Mouse (Mus musculus) heart, adult 2 months (tissue): ENCODE measurements around the gene Thoc3. TPM values are rescaled to one million over a fixed set of nuclear protein-coding genes. Genes with fewer than 3 reads are reported as not detected.

Experiments
- DNase-seq, 2 experiments: peaks; one replicate each; pipeline ENCODE4 v3.0.0; 2021
- H3K27ac ChIP-seq: fragments of 200-600 bp; 2 replicates; pipeline ENCODE4 v1.8.1; 2022
- H3K27me3 ChIP-seq: fragments of 200-500 bp; 2 replicates; pipeline ENCODE4 v1.6.1; 2012; ENCODE audit warnings: mild to moderate bottlenecking, low read length, inconsistent platforms, mixed read lengths; ENCODE audit not compliant: control insufficient read depth, insufficient read depth
- H3K36me3 ChIP-seq: fragments of 200-500 bp; 2 replicates; pipeline ENCODE4 v1.6.1; 2012; ENCODE audit warnings: low read length, inconsistent platforms; ENCODE audit not compliant: control insufficient read depth, insufficient read depth
- H3K4me1 ChIP-seq: fragments of 200-500 bp; 2 replicates; pipeline ENCODE4 v1.6.1; 2011; ENCODE audit warnings: low read length; ENCODE audit not compliant: control insufficient read depth, insufficient read depth
- H3K4me3 ChIP-seq: fragments of 200-600 bp; 2 replicates; pipeline ENCODE4 v1.8.1; 2022
- H3K79me2 ChIP-seq: fragments of 200-500 bp; replicated peaks from 2 replicates; pipeline ENCODE4 v1.6.1; 2012; ENCODE audit warnings: mild to moderate bottlenecking, inconsistent platforms, low read length, moderate library complexity, mixed read lengths; ENCODE audit not compliant: control insufficient read depth, insufficient read depth
- H3K9ac ChIP-seq: fragments of 200-500 bp; 2 replicates; pipeline ENCODE4 v1.6.1; 2012; ENCODE audit warnings: low read depth, mild to moderate bottlenecking, control low read depth, inconsistent platforms, low read length, mixed read lengths
- CTCF ChIP-seq: fragments of 200-600 bp; IDR thresholded peaks from 2 replicates; pipeline ENCODE4 v1.8.1; 2022; ENCODE audit warnings: antibody characterized with exemption, mild to moderate bottlenecking, moderate library complexity
- EP300 ChIP-seq: fragments of 200-500 bp; IDR thresholded peaks from 2 replicates; pipeline ENCODE4 v1.6.1; 2011; ENCODE audit warnings: low read depth, low read length, control low read depth; ENCODE audit not compliant: insufficient read depth
- POLR2A ChIP-seq: fragments of 200-500 bp; IDR thresholded peaks from 2 replicates; pipeline ENCODE4 v1.6.1; 2011; ENCODE audit warnings: mild to moderate bottlenecking, low read depth, low read length, control low read depth; ENCODE audit not compliant: insufficient read depth
- WGBS: fragments of 180-500 bp; shearing (Covaris S2); methylation state at CpG from one replicate; pipeline ENCODE4 v1.1.7; 2018; 5-methylcytosine and 5-hydroxymethylcytosine counted together
- intact Hi-C: fragments of 180-260 bp; cut with DNase I; formaldehyde crosslinking; loops from one replicate; pipeline ENCODE4 v1.15.1; 2025
- polyA plus RNA-seq: library from polyadenylated mRNA; depleted of rRNA; stranded (reverse); fragments of >200 nt; gene quantifications from 2 replicates; pipeline ENCODE4 v1.2.3, GENCODE M21; 2012
- total RNA-seq, 2 experiments: library from RNA; stranded (reverse); gene quantifications; 2 replicates each; pipeline ENCODE4 v1.2.3; 2021

Thoc3 gene
- total and polyA plus RNA-seq, 3 experiments, result 10.7 to 20.6 (median 19.3) TPM

GRCm38 (mm10) chr13:54457062-54457461, 11.6 kb downstream of the Thoc3 start:
- Histone ChIP-seq H3K4me3 (no peak overlapping the region), H3K4me1 (no peaks in the 10 kb centered on the region), H3K9ac (no peak overlapping the region), H3K27me3 (no peaks in the 10 kb centered on the region), H3K79me2 (no peaks in the 10 kb centered on the region), H3K36me3 (no peaks in the 10 kb centered on the region), H3K27ac (no peak overlapping the region)
- intact Hi-C loops, result no loop called here
- DNase-seq, result no peak
- peak; percentile 50 for TF ChIP-seq CTCF
- TF ChIP-seq POLR2A, result no peak
- no peak for TF ChIP-seq EP300
- 63% methylated on average over 2 of the region's 2 CpGs for WGBS

GRCm38 (mm10) chr13:54447496-54448224, 21.0 kb downstream of the Thoc3 start:
- intact Hi-C loops, result loop anchor here (1.0 to 5.0 kb wide), 4 partner anchors 75 to 334 kb away; no protein-coding TSS in a partner anchor
- Histone ChIP-seq H3K27ac (no peak overlapping the region), H3K79me2 (no peaks in the 10 kb centered on the region), H3K4me3 (no peak overlapping the region), H3K27me3 (peaks cover 2% of the 10 kb centered on the region; the same call in 1 of the 2 replicates), H3K36me3 (no peaks in the 10 kb centered on the region), H3K9ac (no peak overlapping the region), H3K4me1 (no peaks in the 10 kb centered on the region)
- WGBS, result 5% methylated on average over 15 of the region's 15 CpGs
- peak; percentile 42 for TF ChIP-seq CTCF
- no peak for TF ChIP-seq EP300
- peak in 1 of 2 experiments; percentile 5 for DNase-seq

- intact Hi-C loops, result loop anchor here (1.0 to 5.0 kb wide), 4 partner anchors 74 to 334 kb away; no protein-coding TSS in a partner anchor
- 31% methylated on average over 19 of the region's 19 CpGs for WGBS
- Histone ChIP-seq H3K4me1 (no peaks in the 10 kb centered on the region), H3K27ac (no peak overlapping the region), H3K79me2 (no peaks in the 10 kb centered on the region), H3K36me3 (no peaks in the 10 kb centered on the region), H3K9ac (no peak overlapping the region), H3K4me3 (no peak overlapping the region), H3K27me3 (peaks cover 2% of the 10 kb centered on the region; the same call in 1 of the 2 replicates)
- DNase-seq, result peak; percentile 70 to 84
- TF ChIP-seq POLR2A, result no peak
- no peak; the same call in 1 of the 2 replicates for TF ChIP-seq CTCF
- peak; percentile 86 for TF ChIP-seq EP300
Measured at GRCm38 (mm10) chr13:54446686-54447495, 21.8 kb downstream of the Thoc3 start.

- H3K79me2 ChIP-seq, result no peaks in the 10 kb centered on the region
- 82% methylated on average over 3 of the region's 3 CpGs for WGBS
- intact Hi-C loops, result no loop called here
- no peak for DNase-seq
- H3K4me3 ChIP-seq, result no peak overlapping the region
- H3K36me3 ChIP-seq, result no peaks in the 10 kb centered on the region
- peaks cover 2% of the 10 kb centered on the region; the same call in 1 of the 2 replicates for H3K27me3 ChIP-seq
- no peaks in the 10 kb centered on the region for H3K4me1 ChIP-seq
- H3K27ac ChIP-seq, result no peak overlapping the region
- TF ChIP-seq POLR2A, result no peak
- TF ChIP-seq CTCF, result no peak
- TF ChIP-seq EP300, result no peak
- no peak overlapping the region for H3K9ac ChIP-seq
Measured at GRCm38 (mm10) chr13:54443693-54444092, 25.0 kb downstream of the Thoc3 start.

- no peak overlapping the region for H3K27ac ChIP-seq
- H3K79me2 ChIP-seq, result no peaks in the 10 kb centered on the region
- no peak for TF ChIP-seq EP300
- TF ChIP-seq POLR2A, result no peak
- H3K27me3 ChIP-seq, result no peaks in the 10 kb centered on the region
- no peaks in the 10 kb centered on the region for H3K4me1 ChIP-seq
- no peak overlapping the region for H3K4me3 ChIP-seq
- 73% methylated on average over 7 of the region's 7 CpGs for WGBS
- no peak for DNase-seq
- no peak overlapping the region for H3K9ac ChIP-seq
- intact Hi-C loops, result no loop called here
- H3K36me3 ChIP-seq, result no peaks in the 10 kb centered on the region
Measured at GRCm38 (mm10) chr13:54439912-54440311, 28.7 kb downstream of the Thoc3 start.

GRCm38 (mm10) chr13:54438814-54439213, 29.8 kb downstream of the Thoc3 start:
- DNase-seq, result no peak
- Histone ChIP-seq H3K4me3 (no peak overlapping the region), H3K36me3 (no peaks in the 10 kb centered on the region), H3K79me2 (no peaks in the 10 kb centered on the region), H3K9ac (no peak overlapping the region), H3K27ac (no peak overlapping the region), H3K4me1 (no peaks in the 10 kb centered on the region), H3K27me3 (no peaks in the 10 kb centered on the region)
- intact Hi-C loops, result no loop called here
- 66% methylated on average over 3 of the region's 3 CpGs for WGBS
- no peak for TF ChIP-seq POLR2A
- TF ChIP-seq CTCF, result no peak
- TF ChIP-seq EP300, result no peak
